In the genomic region with DNA sequence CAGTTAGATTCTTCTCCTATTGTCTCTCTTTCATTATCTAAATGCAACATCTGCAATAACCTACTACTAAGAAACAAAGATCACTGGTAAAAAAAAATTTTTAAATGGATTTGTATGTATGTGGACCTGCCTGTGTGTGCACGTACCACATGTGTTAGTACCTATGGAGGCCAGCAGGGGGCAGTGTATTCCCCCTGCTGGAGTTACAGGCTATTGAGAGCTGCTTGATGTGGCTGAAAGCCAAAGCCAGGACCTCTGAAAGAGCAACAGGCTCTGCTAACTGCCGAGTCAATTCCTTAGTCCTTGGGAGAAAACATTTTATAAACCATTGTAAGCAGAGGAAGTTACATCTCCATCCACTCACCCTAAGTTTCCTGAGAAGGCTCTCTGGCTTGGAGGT, we compare ENCODE assay signal across 9 mouse cellular contexts. TPM values are rescaled to one million over a fixed set of nuclear protein-coding genes. Genes with fewer than 3 reads are reported as not detected.
A peak's percentile ranks its signal among the peaks of the same experiment; 100 is the strongest.
DNase-seq lines count a peak whose midpoint lies in the region; ATAC-seq and TF ChIP-seq lines count a peak whose summit lies in the region.
"Had no signal": no experiment of that assay in that cellular context is flagged by ENCODE, and none has a peak within 500 bp of the region (broad histone marks: within the 10 kb centered on the region; RNA-seq: fewer than 3 reads in every experiment).

No protein-coding gene starts in this region.

- ATAC-seq in midbrain, embryonic 13.5 days = no peak
- ATAC-seq in frontal cortex, adult (ENCODE audit: low TSS enrichment) = no peak

- no peak overlapping the region for H3K27ac ChIP-seq in cerebellum, adult 2 months (ENCODE audit: insufficient read depth, low read length)
- no peak overlapping the region for H3K27ac ChIP-seq in midbrain, embryonic 10.5 days (replicated peaks)
- H3K27ac ChIP-seq in midbrain, embryonic 13.5 days = no peak overlapping the region
- H3K27ac ChIP-seq: macrophage had no signal

- no peak for TF ChIP-seq POLR2A in cerebellum, adult 2 months (IDR thresholded peaks at IDR 0.05; ENCODE audit: borderline replicate concordance, insufficient read depth, low read length)

- peak in 1 of 2 experiments; percentile 40 for DNase-seq in cerebellum, adult 2 months
- no peak for DNase-seq in cerebellum, adult 9-10 months
- DNase-seq in midbrain, embryonic 10.5 days (ENCODE audit: low spot score) = peak; percentile 45
- DNase-seq in adrenal gland, postnatal 25 days = peak; percentile 66
- peak; percentile 71 for DNase-seq in heart, postnatal 4 days
- DNase-seq in mesoderm, embryonic 11.5 days (ENCODE audit: low read depth, low spot score) = peak; percentile 69

- no peak overlapping the region for H3K4me2 ChIP-seq in midbrain, embryonic 13.5 days (replicated peaks)

- H3K27me3 ChIP-seq in cerebellum, adult 2 months (ENCODE audit: control insufficient read depth, insufficient read depth, low read length) = 0 out of 2 replicates have a peak, but pooled peaks cover 1% of the 10 kb centered on the region
- no peaks in the 10 kb centered on the region for H3K27me3 ChIP-seq in midbrain, embryonic 10.5 days (ENCODE audit: low read depth, poor library complexity, severe bottlenecking)
- no peaks in the 10 kb centered on the region for H3K27me3 ChIP-seq in midbrain, embryonic 13.5 days

- peaks cover 5% of the 10 kb centered on the region for H3K4me1 ChIP-seq in cerebellum, adult 2 months (ENCODE audit: control insufficient read depth, insufficient read depth, low read length)
- peaks cover 14% of the 10 kb centered on the region; the same call in 1 of the 2 replicates for H3K4me1 ChIP-seq in midbrain, embryonic 10.5 days
- H3K4me1 ChIP-seq in midbrain, embryonic 13.5 days (replicated peaks) = no peaks in the 10 kb centered on the region

- 39% methylated on average over 2 of the region's 2 CpGs for WGBS in cerebellum, adult 2 months
- WGBS in midbrain, embryonic 10.5 days = 62% methylated on average over 2 of the region's 2 CpGs
- 63% methylated on average over 2 of the region's 2 CpGs for WGBS in midbrain, embryonic 13.5 days

- H3K4me3 ChIP-seq in cerebellum, adult 2 months (replicated peaks; ENCODE audit: insufficient read depth, low read depth, low read length) = no peak overlapping the region
- no peak overlapping the region for H3K4me3 ChIP-seq in midbrain, embryonic 10.5 days
- H3K4me3 ChIP-seq in midbrain, embryonic 13.5 days (replicated peaks) = no peak overlapping the region

- TF ChIP-seq CTCF in cerebellum, adult 2 months (IDR thresholded peaks at IDR 0.05; ENCODE audit: borderline replicate concordance, insufficient read depth, low read depth, low read length) = peak; percentile 57; the same call in 1 of the 2 replicates

- H3K36me3 ChIP-seq in midbrain, embryonic 10.5 days = no peaks in the 10 kb centered on the region
- no peaks in the 10 kb centered on the region for H3K36me3 ChIP-seq in midbrain, embryonic 13.5 days

- H3K9ac ChIP-seq in midbrain, embryonic 13.5 days (replicated peaks) = no peak overlapping the region

- no peaks in the 10 kb centered on the region; the same call in 1 of the 2 replicates for H3K9me3 ChIP-seq in midbrain, embryonic 10.5 days (replicated peaks)
- H3K9me3 ChIP-seq in midbrain, embryonic 13.5 days = 0 out of 2 replicates have a peak, but pooled peaks cover 4% of the 10 kb centered on the region

RNA-seq across cellular contexts. Expression of gene Ece1, which starts 10.6 kb away (rescaled TPM):
- polyA plus RNA-seq in cerebellum, adult 2 months (2012; rRNA removed) = 48.5 and 72.4 TPM in 2 replicates
- 31.6 and 31.7 TPM in 2 replicates for polyA plus RNA-seq in midbrain, embryonic 10.5 days (2016; fragmentation: Nextera tagmentation; extraction: Ambion mirVana)
- polyA plus RNA-seq in midbrain, embryonic 13.5 days (2015; fragmentation: Nextera tagmentation; extraction: Ambion mirVana) = 12.7 and 19.4 TPM in 2 replicates
- total RNA-seq in adrenal gland, postnatal 25 days (2021) = 264 and 285 TPM in 2 replicates
- total RNA-seq in heart, postnatal 4 days (2021) = 100 to 1,000 TPM; 119 to 133 TPM

RNA-seq across cellular contexts. Expression of gene Alpl, which starts 55.3 kb away (rescaled TPM):
- 9.9 and 10.6 TPM in 2 replicates for polyA plus RNA-seq in cerebellum, adult 2 months (2012; rRNA removed)
- 34.2 and 38.6 TPM in 2 replicates for polyA plus RNA-seq in midbrain, embryonic 10.5 days (2016; fragmentation: Nextera tagmentation; extraction: Ambion mirVana)
- polyA plus RNA-seq in midbrain, embryonic 13.5 days (2015; fragmentation: Nextera tagmentation; extraction: Ambion mirVana) = 8.0 and 9.3 TPM in 2 replicates
- 4.6 and 6.1 TPM in 2 replicates for total RNA-seq in adrenal gland, postnatal 25 days (2021)
- 1 to 10 TPM; 8.9 to 9.0 TPM for total RNA-seq in heart, postnatal 4 days (2021)
- polyA plus RNA-seq: macrophage had no signal
